Mouse (Mus musculus) lung, postnatal 10 days (tissue): ENCODE measurements at regions not wholly inside any gene's neighbourhood (a gene's known extent, or its start where the extent isn't known, plus 50 kb on each side); places are given as distances from the start of the nearest gene placed in this dataset.
A peak's percentile ranks its signal among the peaks of the same experiment; 100 is the strongest.

ENCODE experiments used
- DNase-seq: peaks from one replicate; pipeline ENCODE4 v3.0.0; 2021

DNA sequence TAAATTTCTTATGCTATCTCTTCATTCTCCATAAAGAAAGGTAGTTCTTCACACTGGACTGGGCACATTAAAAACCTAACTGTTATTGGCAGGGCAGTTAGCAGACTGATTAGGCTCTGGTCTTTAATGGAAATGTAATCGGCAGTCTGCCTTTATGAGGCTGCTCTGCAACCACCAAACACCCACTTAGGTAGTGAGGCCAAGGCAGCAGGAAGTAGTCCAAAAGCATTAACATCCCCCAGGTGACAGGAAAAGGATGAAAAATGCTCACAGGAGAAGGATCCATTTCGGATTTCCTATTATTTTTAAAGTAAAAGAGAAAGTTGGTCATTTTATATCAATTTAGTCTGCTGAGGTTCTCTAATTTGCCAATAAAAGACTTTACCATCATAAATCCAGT, 528.9 kb upstream of the Dppa4 start:
- DNase-seq, result no peak

DNA sequence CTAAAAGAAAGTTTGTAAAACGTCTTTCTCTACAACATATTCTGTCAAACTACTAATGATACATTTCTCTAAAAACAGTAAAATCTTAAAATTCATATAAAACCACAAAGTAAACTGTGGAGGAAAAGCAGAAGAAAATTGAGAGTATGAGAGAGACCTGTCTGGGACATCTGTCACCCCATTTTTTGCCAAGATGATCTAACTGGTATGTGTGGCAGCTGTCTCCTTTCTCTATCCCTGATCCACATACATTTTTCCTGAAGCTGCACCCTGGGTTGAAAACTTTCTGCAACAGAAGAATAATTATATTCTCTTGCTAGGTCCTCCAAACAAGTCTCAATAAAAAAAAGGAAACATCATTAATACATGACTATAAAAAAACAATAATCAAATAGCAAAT, 525.2 kb upstream of the Dppa4 start:
- DNase-seq, result no peak

DNA sequence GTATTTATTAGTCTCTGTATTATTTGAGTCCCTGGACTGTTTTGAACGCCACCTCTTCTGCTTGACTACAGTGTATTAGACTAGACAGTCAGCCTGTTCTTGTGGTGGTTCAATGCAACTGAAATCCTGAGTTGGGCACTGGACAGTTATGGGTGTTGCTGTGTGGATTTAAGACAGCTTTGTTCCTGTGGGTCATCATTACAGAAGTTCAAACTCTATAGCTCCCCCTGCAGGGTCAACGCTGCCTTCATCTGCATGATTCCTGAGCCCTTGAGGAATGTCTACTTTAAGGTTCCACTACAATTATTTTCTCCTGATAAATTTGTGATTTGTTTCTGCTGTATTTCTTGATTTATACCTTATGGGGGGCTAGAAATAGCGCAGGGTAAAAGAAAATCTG, 517.8 kb upstream of the Dppa4 start:
- peak; percentile 16 for DNase-seq

DNA sequence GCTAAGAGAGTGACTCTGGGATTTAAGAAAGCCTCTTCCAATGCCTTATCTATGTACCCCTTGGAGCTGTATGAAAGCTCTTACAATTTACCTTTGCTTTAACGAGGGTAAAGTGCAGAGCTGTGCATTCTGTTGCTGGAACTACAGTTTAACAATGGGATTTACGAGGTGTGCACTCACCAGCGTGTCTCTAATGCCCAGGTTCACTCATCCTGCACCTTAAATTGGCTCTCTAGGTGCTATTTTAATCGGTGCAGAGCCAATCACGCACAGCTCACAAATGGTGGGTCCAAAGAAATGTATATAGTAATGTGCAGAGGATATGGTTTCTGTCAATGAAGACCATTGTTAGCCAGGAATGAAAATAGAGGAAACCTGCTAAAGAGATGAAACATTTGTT, 495.0 kb upstream of the Dppa4 start:
- no peak for DNase-seq

DNA sequence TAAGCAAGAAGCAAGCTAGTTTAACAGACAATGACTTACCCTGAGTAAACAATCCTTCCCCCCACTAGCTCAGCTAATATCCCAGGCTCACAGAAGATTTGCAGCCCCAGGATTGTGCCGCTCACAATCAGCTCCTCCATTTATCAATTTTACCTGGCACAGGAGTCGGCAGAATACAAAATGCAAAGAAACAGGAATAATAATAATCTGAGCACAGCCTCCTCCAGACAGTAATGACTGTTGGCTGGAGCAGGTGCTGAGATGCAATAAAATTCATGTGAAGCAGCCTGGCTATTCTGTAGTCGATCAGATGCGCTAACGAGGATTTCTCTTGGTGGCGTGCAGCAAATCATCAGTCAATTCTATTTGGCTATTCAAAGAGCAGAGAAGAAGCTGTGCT, 492.9 kb upstream of the Dppa4 start:
- no peak for DNase-seq

DNA sequence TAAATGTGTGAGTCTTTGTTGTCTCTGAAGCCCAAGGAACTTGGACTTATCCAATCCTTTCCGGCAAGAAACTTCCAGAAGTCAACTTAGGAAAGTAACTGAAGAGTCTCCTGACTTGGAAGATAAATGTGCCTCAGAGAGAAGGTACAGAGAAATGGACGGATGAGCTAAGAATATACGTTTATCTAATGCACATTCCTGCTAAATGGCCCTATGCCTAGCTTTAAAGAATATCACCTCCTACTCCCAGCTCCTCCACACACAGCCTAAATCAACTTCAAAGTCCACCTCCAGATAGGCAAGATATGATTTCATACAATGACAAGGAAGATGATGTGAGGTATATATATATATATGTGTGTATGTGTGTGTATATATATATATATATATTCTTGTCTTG, 492.1 kb upstream of the Dppa4 start:
- DNase-seq, result no peak

DNA sequence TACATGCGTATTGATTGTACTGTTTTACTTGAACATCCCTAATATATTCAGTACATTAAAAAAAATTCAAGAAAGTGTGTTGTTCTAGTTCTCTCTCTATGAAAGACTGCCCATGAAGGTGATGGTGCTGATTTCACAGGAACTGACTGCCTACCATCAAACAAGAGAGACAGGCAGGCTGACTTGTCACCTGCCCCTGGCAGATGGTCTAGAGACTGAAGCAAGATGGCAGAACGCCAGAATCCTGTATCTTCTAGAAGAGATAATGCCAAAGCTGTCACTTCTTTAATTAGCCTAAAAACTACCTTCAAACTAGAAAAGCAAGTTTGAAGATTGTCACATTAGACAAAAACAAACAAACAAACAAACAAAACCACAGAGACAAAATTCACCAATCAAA, 484.7 kb upstream of the Dppa4 start:
- DNase-seq, result no peak

DNA sequence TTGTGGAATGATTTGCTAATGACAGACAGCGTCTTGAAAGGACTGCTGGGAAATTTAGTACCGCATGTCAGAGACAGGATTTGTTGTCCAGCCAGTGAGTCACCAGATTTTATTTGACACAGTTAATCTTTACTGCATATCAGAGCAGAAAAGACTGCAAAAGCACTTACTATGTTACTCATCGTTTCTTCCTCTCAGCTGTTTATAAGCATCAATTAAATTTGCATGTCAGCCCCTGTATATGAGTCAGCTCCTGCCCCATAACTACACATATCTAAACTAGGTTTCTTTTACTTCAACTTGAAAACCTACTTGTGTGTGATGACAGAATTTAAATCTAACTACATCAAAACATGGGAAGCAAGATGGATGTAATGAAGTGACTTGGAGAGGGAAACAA, 440.4 kb upstream of the Dppa4 start:
- DNase-seq, result no peak

DNA sequence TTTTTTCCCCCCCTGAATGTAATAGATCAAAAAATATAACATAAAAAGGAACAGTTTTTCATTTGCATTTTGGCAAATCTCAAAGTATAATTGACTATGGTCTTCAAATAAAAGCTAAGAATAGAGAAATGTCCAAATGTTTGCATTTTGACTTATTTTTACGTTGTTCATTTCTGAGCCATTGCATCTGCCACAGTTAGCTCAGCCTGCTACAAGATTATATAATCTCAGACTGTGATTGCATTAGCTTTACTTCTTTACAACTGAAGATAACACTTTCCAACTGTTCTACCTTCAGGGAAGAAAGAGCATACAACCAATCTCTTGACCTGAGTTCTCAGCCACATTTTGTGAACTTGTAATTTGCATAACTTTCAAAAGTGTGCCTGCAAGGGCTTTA, 431.9 kb upstream of the Dppa4 start:
- no peak for DNase-seq

DNA sequence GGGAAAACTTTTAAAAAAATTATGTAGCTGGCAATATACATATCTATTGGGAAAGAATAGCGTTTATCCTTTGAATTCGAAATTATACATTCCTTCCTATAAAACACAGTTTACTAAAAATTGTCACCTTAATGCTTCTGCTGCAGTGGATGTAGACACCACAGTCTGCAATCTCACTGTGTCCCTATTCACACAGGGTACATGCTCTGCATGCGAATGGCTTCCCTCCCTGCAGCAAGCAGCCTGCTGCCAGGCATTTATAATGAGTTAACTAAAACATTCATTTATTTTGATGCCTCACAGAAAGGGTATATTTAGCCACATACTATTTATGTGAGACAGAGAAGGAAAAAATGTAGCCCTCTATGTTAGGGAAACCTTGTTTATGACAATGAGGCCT, 423.7 kb upstream of the Dppa4 start:
- DNase-seq, result no peak

DNA sequence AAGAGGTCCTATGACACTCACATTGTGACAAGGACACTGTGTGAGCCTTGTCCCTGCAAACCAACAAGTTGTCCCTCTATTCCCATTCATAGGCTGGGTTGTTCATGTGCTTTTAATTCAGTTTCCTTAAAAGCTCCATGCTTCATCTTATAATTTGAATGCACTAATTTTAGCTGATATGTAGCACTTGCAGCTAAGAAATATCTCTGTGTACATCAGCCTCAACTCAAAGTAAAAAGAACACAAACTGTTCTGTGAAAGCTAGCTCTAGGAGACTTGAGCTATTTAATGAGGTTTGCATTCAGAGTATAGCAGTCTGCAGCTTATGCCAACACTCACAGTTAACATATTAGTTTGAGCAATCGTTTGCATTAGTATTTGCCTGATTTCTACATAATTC, 408.3 kb upstream of the Dppa4 start:
- no peak for DNase-seq

DNA sequence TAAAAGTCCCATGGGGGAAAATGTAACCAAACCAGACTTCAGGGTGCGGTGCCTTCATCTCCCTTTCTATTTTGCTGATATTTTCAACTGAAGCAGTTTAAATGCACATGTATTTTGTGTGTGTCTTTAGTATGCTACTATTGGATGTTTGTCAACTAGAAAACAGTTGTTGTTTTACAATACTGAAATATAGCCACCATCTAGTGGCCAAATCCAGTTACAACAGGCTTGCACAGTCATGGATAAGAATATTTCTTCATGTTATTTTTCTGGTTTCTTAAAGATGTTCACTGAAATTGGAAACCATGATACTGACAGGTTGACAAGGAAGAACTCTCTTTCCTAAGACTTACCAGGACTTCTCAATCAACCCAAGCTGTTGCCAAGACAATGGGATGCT, 400.1 kb upstream of the Dppa4 start:
- no peak for DNase-seq

DNA sequence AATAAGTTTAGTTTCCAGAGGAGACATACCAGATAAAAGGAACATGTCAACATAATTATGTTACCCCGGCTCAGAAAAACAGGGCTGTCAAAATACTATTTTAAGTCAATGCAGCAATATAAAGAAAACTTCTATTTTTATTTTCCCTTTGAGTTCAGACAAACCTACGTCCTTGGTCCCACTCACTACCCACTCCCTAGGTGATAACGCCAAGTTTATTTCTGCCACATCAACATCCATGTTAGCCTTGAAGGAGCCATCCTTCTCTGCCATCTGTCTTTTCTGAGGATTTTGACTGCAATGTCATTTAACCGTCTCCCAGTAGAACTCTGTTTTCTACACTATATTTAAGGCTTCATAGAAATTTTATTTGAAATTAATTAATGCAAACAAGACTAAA, 396.5 kb upstream of the Dppa4 start:
- no peak for DNase-seq

DNA sequence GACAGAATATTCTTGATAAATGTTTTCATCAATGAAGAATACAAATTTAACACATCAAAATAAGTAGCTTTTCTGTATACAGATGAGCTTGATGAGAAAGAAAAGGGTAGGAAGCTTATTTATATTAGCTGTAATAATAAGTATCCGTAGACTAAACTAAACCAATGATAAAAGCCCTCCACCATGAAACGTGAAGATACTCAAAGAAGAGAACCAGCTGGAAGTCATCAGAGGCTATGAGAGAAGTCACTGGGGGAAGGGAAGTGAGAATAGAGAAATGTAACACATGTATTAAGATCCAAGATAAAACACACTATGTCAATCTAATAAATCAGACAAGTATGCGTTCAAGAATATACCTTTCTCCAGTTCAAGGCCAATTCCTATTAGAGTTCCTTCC, 382.7 kb upstream of the Dppa4 start:
- no peak for DNase-seq

DNA sequence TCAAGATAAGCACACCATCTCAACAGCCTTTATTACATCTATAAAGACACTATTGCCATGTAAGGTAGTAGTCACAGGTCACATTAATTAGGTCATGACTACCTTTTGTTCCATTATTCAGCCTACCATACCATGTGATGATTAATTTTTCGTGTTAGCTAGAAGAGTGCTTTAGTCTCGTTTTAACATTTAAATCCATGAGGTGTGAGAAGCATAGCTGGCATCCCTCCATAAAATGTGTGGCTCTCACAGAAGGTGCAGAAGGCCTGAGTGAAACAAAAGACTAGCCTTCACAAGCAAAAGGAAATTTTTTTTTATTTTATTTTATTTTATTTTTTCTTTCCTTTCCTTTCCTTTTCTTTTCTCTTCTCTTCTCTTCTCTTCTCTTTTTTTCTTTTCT, 345.5 kb upstream of the Dppa4 start:
- DNase-seq, result no peak
